Mouse (Mus musculus) ES-Bruce4 (cell line): ENCODE measurements around the gene Serpina3f.

ENCODE experiments used
- CTCF ChIP-seq: IDR thresholded peaks from one replicate; pipeline ENCODE4 v1.8.1; 2011; ENCODE audit warnings: low read depth, low read length
- EP300 ChIP-seq: IDR thresholded peaks from 2 replicates; pipeline ENCODE4 v1.6.1; 2011; ENCODE audit warnings: low read depth, low read length; ENCODE audit not compliant: insufficient read depth
- POLR2A ChIP-seq: IDR thresholded peaks from one replicate; pipeline ENCODE4 v1.8.1; 2011; ENCODE audit warnings: low read length; ENCODE audit not compliant: insufficient read depth

- no peak for TF ChIP-seq EP300
- no peak for TF ChIP-seq POLR2A
- no peak for TF ChIP-seq CTCF
Observed at GRCm38 (mm10) chr12:104261041-104261440, 46.7 kb downstream of the Serpina3f start.
